Mouse (Mus musculus) heart, embryonic 13.5 days (tissue): ENCODE results near the gene Kcnip1. TPM values are rescaled to one million over a fixed set of nuclear protein-coding genes. Genes with fewer than 3 reads are reported as not detected.

Experiments
- ATAC-seq: fragments of 200-750 bp; cut with Nextera tagmentation; 2 replicates; pipeline ENCODE4 v1.8.0; 2017; ENCODE audit warnings: moderate TSS enrichment; ENCODE audit not compliant: insufficient number of reproducible peaks, low FRiP score, low TSS enrichment; ENCODE audit errors: extremely low read depth
- H3K27ac ChIP-seq: fragments of 300-500 bp; sonication (generic); replicated peaks from 2 replicates; pipeline ENCODE4 v1.5.1; 2015; ENCODE audit warnings: moderate library complexity, mild to moderate bottlenecking, inconsistent platforms
- H3K27me3 ChIP-seq: fragments of 300-500 bp; sonication (generic); replicated peaks from 2 replicates; pipeline ENCODE4 v1.6.1; 2015; ENCODE audit warnings: mild to moderate bottlenecking, inconsistent platforms
- H3K36me3 ChIP-seq: fragments of 300-500 bp; sonication (generic); 2 replicates; pipeline ENCODE4 v1.6.1; 2015; ENCODE audit warnings: mild to moderate bottlenecking, inconsistent platforms
- H3K4me1 ChIP-seq: fragments of 300-500 bp; sonication (generic); 2 replicates; pipeline ENCODE4 v1.6.1; 2015; ENCODE audit warnings: inconsistent platforms
- H3K4me2 ChIP-seq: fragments of 300-500 bp; sonication (generic); 2 replicates; pipeline ENCODE4 v1.6.1; 2015; ENCODE audit warnings: inconsistent platforms, mild to moderate bottlenecking, moderate library complexity
- H3K4me3 ChIP-seq: fragments of 300-500 bp; sonication (generic); 2 replicates; pipeline ENCODE4 v1.5.1; 2015; ENCODE audit warnings: moderate library complexity, mild to moderate bottlenecking, inconsistent platforms
- H3K9ac ChIP-seq: fragments of 300-500 bp; sonication (generic); 2 replicates; pipeline ENCODE4 v1.6.1; 2015; ENCODE audit warnings: inconsistent platforms, mild to moderate bottlenecking, moderate library complexity
- H3K9me3 ChIP-seq: fragments of 300-500 bp; sonication (generic); 2 replicates; pipeline ENCODE4 v1.6.1; 2016; ENCODE audit warnings: inconsistent platforms
- WGBS: fragments of 180-500 bp; shearing (Covaris S2); methylation state at CpG from one replicate; pipeline ENCODE4 v1.1.7; 2015; ENCODE audit warnings: mixed read lengths; 5-methylcytosine and 5-hydroxymethylcytosine counted together
- polyA plus RNA-seq: library from polyadenylated mRNA; unstranded; fragments of >200 nt; fragmentation: Nextera tagmentation; extraction: Ambion mirVana; gene quantifications from 2 replicates; pipeline ENCODE4 v1.2.1, GENCODE M21; 2015

Gene Kcnip1
- polyA plus RNA-seq, 1 experiment from 2014 or later, result 0.15 TPM

DNA sequence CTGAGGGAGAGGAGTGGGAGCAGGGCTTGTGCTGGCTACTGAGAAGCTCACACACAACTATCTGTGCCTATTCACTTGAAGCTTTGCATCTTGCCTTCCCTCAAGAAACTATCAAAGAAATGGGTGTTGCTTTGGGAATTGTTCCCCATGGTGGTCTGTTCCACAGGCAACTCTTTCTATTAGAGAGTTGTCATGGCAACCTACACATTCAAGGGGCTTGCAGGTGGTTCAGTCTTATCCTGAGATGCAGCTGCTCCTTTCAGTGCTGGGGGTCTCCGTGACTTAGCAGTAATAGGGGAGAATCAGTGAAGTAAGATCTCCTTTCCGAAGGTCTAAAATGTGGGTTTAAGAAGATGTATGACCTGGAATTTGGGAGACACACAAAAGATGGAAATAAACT lies 102.6 kb downstream of the Kcnip1 start:
- no peak overlapping the region for H3K4me3 ChIP-seq
- ATAC-seq, result no peak
- H3K9me3 ChIP-seq, result no peaks in the 10 kb centered on the region; the same call in 1 of the 2 replicates
- H3K4me2 ChIP-seq, result no peak overlapping the region
- H3K9ac ChIP-seq, result no peak overlapping the region
- H3K36me3 ChIP-seq, result no peaks in the 10 kb centered on the region
- WGBS, result 69% methylated on average over 2 of the region's 2 CpGs
- no peaks in the 10 kb centered on the region for H3K27me3 ChIP-seq
- no peak overlapping the region for H3K27ac ChIP-seq
- H3K4me1 ChIP-seq, result no peaks in the 10 kb centered on the region

- H3K27me3 ChIP-seq, result no peaks in the 10 kb centered on the region
- no peaks in the 10 kb centered on the region for H3K4me1 ChIP-seq
- no peak overlapping the region for H3K4me2 ChIP-seq
- 58% methylated on average over 3 of the region's 3 CpGs for WGBS
- ATAC-seq, result no peak
- H3K9ac ChIP-seq, result no peak overlapping the region
- H3K9me3 ChIP-seq, result no peaks in the 10 kb centered on the region; the same call in 1 of the 2 replicates
- no peaks in the 10 kb centered on the region for H3K36me3 ChIP-seq
- no peak overlapping the region for H3K4me3 ChIP-seq
- H3K27ac ChIP-seq, result no peak overlapping the region
Observed at GRCm38 (mm10) chr11:33887660-33888059, 105.3 kb downstream of the Kcnip1 start.

DNA sequence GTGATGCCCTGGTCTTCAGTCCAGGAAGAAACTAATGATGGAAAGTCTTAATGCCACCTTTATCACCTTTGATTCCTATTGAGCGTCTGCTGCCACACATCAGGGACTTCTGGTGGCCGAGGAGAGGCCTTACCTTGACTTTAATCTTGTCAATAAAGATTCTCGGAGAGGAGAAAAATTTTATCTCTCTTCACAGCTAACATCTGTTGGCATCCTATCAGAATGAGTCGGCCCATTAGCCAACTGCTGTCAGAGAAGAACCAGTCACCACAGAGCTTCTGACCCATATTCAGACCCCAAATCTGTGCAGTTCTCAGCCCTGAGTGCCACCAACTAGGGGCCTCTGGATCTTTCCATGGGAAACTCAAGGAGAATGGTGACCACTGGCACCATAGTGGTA lies 107.0 kb downstream of the Kcnip1 start:
- ATAC-seq, result no peak
- Histone ChIP-seq H3K36me3 (no peaks in the 10 kb centered on the region), H3K4me3 (no peak overlapping the region), H3K27me3 (no peaks in the 10 kb centered on the region), H3K9ac (no peak overlapping the region), H3K4me1 (no peaks in the 10 kb centered on the region), H3K9me3 (no peaks in the 10 kb centered on the region), H3K27ac (no peak overlapping the region), H3K4me2 (no peak overlapping the region)
- WGBS, result 61% methylated on average over 4 of the region's 4 CpGs

DNA sequence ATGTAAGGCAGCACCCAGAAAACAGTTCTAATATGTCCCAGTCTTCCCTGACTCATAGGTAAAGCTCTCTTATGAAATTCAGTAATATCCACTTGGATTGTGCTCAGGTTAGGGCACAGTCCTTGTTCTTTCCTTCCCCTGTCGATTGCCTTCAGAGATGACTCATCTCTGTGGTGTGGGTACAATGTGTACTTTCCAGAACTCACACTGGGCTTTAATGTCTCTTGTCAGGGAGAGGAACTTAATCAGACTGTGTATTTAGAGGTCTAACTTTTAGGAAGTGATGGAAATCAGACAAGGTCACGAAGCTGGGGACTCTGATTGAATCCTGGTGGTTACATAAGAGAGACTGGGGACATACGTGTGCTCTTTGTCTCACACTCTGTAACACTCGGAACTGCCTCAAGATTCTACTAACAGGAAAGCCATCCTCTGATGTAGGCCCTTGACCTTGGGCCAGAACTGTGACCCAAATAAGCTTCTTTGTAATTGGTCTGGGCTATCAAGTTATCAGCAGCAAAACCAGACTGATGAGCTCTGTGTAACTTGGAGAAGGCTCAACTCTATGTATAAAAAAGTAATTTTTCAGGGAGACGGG lies 110.1 kb downstream of the Kcnip1 start:
- no peak overlapping the region for H3K9ac ChIP-seq
- H3K4me2 ChIP-seq, result no peak overlapping the region
- H3K9me3 ChIP-seq, result no peaks in the 10 kb centered on the region
- no peaks in the 10 kb centered on the region for H3K36me3 ChIP-seq
- no peak overlapping the region for H3K4me3 ChIP-seq
- no peaks in the 10 kb centered on the region for H3K27me3 ChIP-seq
- H3K27ac ChIP-seq, result no peak overlapping the region
- H3K4me1 ChIP-seq, result no peaks in the 10 kb centered on the region
- ATAC-seq, result no peak
- 67% methylated on average over 5 of the region's 5 CpGs for WGBS

DNA sequence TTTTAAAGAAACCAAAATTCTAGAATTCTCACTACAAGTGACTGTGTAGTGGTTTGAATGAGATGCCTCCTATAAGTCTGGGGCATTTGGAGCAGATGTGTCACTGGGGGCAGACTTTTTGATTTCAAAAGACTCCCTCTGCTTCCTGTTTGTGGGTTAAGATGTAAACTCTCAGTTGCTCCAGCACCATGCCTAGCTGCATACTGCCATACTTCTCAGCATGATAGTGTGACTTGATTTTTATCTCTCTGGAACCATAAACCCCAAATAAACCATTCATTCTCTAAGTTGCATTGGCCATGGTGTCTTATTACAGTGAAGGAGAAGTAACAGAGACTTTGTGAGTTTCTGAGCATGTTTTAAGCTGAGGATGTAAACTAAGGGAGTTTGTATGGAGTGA lies 118.0 kb downstream of the Kcnip1 start:
- Histone ChIP-seq H3K9me3 (peaks cover 10% of the 10 kb centered on the region; the same call in 1 of the 2 replicates), H3K4me2 (no peak overlapping the region)

GRCm38 (mm10) chr11:33873071-33873781 lies 119.7 kb downstream of the Kcnip1 start:
- no peak overlapping the region for H3K4me3 ChIP-seq
- no peak overlapping the region for H3K9ac ChIP-seq
- H3K27ac ChIP-seq, result peak overlapping the region; percentile 82
- ATAC-seq, result peak; percentile 75
- peaks cover 26% of the 10 kb centered on the region for H3K4me1 ChIP-seq
- WGBS, result 38% methylated on average over 10 of the region's 10 CpGs
- H3K27me3 ChIP-seq, result no peaks in the 10 kb centered on the region
- peaks cover 10% of the 10 kb centered on the region; the same call in 1 of the 2 replicates for H3K9me3 ChIP-seq
- no peaks in the 10 kb centered on the region for H3K36me3 ChIP-seq
- H3K4me2 ChIP-seq, result peak overlapping the region; percentile 28

More for the DNA sequence above, 118.0 kb downstream of the Kcnip1 start:
- ATAC-seq, result no peak
- Histone ChIP-seq H3K36me3 (no peaks in the 10 kb centered on the region), H3K27me3 (no peaks in the 10 kb centered on the region), H3K4me1 (peaks cover 26% of the 10 kb centered on the region), H3K9ac (no peak overlapping the region), H3K27ac (no peak overlapping the region), H3K4me3 (no peak overlapping the region)

DNA sequence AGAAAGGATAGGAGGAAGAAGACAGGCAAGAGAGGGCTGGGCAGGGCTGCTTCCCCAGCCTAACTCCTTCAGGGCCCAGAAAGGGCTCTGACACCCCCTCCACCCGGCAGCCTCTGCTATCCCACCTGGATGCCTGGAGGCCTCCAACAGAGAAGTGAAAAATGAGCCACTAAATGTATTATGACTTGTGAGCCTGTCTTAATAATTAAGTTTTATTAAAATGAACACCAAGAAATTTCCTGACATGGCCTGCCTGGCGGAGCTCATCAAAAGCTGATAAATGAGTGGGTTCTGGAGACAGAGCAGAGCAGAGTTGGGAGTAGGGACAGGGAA lies 120.3 kb downstream of the Kcnip1 start:
- 0 out of 2 replicates have a peak overlapping the region, but pooled peaks have one; percentile 34 for H3K9ac ChIP-seq
- 53% methylated on average over 2 of the region's 2 CpGs for WGBS
- H3K4me3 ChIP-seq, result no peak overlapping the region
- H3K27me3 ChIP-seq, result no peaks in the 10 kb centered on the region
- H3K4me1 ChIP-seq, result peaks cover 26% of the 10 kb centered on the region
- peak overlapping the region; percentile 82 for H3K27ac ChIP-seq
- peak overlapping the region; percentile 28 for H3K4me2 ChIP-seq
- H3K9me3 ChIP-seq, result peaks cover 10% of the 10 kb centered on the region; the same call in 1 of the 2 replicates
- ATAC-seq, result no peak
- no peaks in the 10 kb centered on the region for H3K36me3 ChIP-seq

DNA sequence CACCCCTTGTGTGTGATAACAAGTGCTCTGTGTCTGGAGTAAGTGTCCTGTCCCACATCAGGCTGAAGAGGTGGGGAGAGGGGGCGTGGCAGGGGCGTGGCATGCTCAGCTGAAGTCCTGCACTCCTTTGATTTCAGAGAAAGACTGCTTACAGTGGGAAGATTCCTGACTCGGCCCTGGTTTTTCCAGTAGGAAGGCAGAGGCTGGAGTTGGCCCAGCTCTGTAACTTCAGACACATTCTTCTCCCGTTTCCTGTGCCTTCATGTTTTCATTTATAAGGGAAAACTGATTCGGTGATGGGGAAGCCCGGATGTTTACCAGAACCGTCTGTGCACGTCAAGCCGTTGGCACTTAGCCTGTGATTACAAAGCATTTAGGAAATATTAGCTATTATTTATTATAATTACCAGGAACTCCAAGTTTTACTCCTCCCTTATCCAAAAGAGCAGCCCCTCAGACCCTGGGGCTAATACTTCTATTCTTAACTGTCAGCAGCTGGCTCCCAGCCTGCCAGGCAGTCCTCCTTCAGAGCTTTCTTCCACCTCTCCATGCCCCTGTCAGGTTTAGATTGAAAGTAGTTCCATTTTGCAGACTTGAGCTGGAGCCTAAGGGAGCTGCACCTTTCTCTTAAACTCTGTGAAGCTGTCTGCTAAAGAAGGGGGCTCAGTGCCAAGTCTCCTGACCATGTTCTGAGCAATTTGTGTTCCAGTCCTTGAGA lies 120.8 kb downstream of the Kcnip1 start:
- 36% methylated on average over 9 of the region's 9 CpGs for WGBS
- Histone ChIP-seq H3K27ac (peak overlapping the region; percentile 82), H3K4me2 (peak overlapping the region; percentile 28), H3K36me3 (no peaks in the 10 kb centered on the region), H3K4me3 (no peak overlapping the region), H3K9me3 (peaks cover 10% of the 10 kb centered on the region; the same call in 1 of the 2 replicates), H3K9ac (0 out of 2 replicates have a peak overlapping the region, but pooled peaks have one; percentile 34), H3K4me1 (peaks cover 26% of the 10 kb centered on the region), H3K27me3 (no peaks in the 10 kb centered on the region)
- ATAC-seq, result no peak; the same call in 1 of the 2 replicates

DNA sequence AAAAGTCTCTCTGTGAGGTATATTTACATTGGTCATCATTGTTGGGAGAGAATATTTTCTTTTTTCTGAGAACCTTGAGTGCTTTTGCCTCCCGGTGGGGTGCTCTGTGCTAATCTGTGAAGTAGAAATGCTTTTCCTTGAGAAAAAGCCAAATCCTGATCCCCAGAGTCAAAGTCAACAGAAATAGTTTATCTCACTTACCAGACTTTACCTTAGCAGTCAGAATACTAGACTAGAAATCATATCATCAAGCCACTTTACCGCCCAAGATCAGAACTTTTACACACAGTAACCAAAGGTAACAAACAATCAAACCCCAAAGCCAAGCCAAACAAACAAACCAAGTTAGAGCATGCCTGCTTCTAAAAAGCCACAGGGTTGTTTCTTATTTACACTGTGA lies 122.7 kb downstream of the Kcnip1 start:
- Histone ChIP-seq H3K9me3 (no peaks in the 10 kb centered on the region; the same call in 1 of the 2 replicates), H3K4me2 (no peak overlapping the region), H3K27me3 (no peaks in the 10 kb centered on the region), H3K4me3 (no peak overlapping the region), H3K27ac (no peak overlapping the region), H3K9ac (no peak overlapping the region), H3K36me3 (no peaks in the 10 kb centered on the region), H3K4me1 (peaks cover 26% of the 10 kb centered on the region)
- 82% methylated on average over 2 of the region's 2 CpGs for WGBS
- ATAC-seq, result no peak

DNA sequence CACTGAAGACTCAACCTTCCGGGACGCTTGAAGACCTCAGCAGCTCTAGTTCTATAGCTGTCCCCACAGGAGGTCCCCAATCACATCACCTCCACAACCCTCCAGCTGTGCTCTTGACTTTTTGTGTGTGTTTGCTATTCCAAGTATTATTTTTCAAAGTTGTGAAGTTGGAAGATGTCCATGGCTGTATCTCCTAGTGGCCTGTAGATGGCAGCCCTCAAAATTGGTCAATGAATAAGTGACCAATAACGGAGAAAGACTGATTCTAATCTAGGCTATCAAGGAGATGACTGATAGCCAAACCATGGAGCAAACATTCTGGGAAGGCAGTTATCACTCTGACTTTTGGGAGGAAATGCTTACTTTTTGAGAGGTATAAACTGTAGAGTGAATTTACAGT lies 123.4 kb downstream of the Kcnip1 start:
- Histone ChIP-seq H3K36me3 (no peaks in the 10 kb centered on the region), H3K4me3 (no peak overlapping the region), H3K4me2 (no peak overlapping the region), H3K9ac (no peak overlapping the region), H3K4me1 (peaks cover 26% of the 10 kb centered on the region), H3K9me3 (no peaks in the 10 kb centered on the region), H3K27ac (no peak overlapping the region), H3K27me3 (no peaks in the 10 kb centered on the region)
- 52% methylated on average over 3 of the region's 3 CpGs for WGBS
- no peak for ATAC-seq

DNA sequence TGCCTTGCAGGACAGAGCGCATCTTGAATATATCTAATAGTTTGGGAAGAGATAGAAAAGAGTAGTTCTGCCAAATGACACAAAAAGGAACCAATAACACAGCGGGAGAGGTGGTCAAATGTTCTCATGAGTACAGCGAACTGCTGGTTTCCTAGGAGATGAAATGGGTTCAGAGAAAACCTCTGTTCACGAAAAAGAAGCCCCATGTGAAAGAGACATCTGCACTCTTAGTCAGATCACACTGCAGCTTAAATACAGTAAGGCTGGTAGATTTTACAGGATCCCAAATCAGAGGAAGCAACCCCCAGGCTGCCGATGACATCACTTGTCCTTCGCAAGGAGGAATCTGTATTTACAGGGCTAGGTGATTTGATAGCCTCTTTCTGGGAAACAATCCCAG lies 126.2 kb downstream of the Kcnip1 start:
- 64% methylated on average over 6 of the region's 6 CpGs for WGBS
- ATAC-seq, result no peak
- H3K27me3 ChIP-seq, result no peaks in the 10 kb centered on the region

More for the DNA sequence above, 126.2 kb downstream of the Kcnip1 start:
- H3K4me1 ChIP-seq, result peaks cover 5% of the 10 kb centered on the region
- H3K4me3 ChIP-seq, result no peak overlapping the region
- H3K9me3 ChIP-seq, result 0 out of 2 replicates have a peak, but pooled peaks cover 3% of the 10 kb centered on the region
- no peaks in the 10 kb centered on the region for H3K36me3 ChIP-seq
- no peak overlapping the region for H3K9ac ChIP-seq
- H3K27ac ChIP-seq, result no peak overlapping the region
- H3K4me2 ChIP-seq, result no peak overlapping the region
